Mouse (Mus musculus) lung, adult 2 months (tissue): ENCODE measurements at regions not wholly inside any gene's neighbourhood (a gene's known extent, or its start where the extent isn't known, plus 50 kb on each side); places are given as distances from the start of the nearest gene placed in this dataset.

Experiments
- CTCF ChIP-seq: fragments of 200-500 bp; IDR thresholded peaks from 2 replicates; pipeline ENCODE4 v1.5.1; 2011; ENCODE audit warnings: mild to moderate bottlenecking, low read length, control low read depth; ENCODE audit not compliant: insufficient read depth
- POLR2A ChIP-seq: fragments of 200-500 bp; IDR thresholded peaks from 2 replicates; pipeline ENCODE4 v1.6.1; 2011; ENCODE audit warnings: low read depth, mild to moderate bottlenecking, control low read depth, low read length, borderline replicate concordance; ENCODE audit errors: extremely low read depth

DNA sequence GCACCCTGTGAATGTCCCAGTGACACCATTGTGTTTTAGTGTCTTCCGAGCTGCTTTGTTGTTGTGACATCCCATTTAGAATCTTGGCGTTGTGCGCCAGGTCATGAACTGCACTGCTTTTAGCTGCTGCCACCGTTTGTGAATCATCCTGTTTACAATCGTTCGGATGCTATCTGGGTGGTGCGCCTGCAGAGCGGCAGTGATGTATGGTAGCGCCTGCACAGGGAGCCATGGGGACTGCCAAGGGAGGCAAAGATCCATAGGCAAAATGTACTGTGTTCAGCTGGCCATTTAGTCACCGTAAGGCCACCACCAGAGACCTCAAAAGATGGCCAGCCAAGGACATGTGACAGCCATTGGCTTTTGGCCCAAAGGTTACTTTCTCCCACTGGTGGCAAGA lies 93.3 kb downstream of the Gm4791 start:
- no peak for TF ChIP-seq CTCF
- no peak for TF ChIP-seq POLR2A
